Mouse (Mus musculus): ENCODE measurements at regions not wholly inside any gene's neighbourhood (a gene's known extent, or its start where the extent isn't known, plus 50 kb on each side); places are given as distances from the start of the nearest gene placed in this dataset.

DNA sequence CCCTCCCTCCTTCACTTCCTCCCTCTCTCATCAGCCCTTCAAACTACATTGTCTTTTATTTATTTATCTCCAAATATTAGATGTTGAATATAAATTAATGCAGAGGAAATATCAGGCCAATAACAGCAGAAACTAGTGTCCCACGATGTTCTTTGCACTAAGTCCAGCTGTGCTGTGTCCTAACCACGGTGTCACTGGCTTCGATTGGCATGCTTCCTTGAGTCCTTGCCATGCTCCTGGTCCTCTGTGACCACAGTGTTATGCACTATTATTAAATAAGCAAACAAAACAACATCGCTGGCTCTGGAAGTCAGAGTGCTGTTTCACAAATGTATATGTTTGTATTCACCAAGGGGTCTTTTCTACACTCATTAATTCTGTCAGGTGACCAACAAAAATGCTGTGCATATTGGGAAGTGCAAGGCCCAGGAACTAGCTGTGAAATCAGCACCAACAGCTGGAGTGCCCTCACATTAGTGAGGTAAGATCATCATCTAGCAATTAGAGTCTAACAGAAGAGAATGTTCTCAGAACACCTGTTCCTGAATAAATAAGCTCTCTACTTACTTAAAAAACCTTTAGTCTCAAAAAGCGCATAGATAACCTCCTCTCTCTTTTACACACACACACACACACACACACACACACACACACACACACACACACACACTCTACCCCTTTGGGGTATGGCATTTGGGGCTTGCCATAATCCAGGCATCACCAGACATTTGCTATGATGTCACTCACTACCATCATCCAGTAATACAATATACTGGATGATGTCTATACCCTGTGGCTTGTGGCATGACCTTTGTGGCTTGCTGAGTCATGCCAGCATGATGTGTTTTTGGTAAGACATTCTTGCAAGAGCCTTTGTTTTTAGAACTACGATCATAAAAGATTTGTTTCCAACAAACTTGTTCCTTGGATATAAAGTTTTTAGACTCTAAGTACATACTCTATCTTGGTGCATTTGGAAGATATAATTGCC is 81.9 kb upstream of the Rgs2 start:
- H3K27me3 ChIP-seq (ENCODE audit: control insufficient read depth, insufficient read depth, low read length): no peaks in the 10 kb centered on the region
- no peaks in the 10 kb centered on the region for H3K36me3 ChIP-seq (replicated peaks; ENCODE audit: control insufficient read depth, insufficient read depth, low read depth, low read length)
- H3K4me3 ChIP-seq (ENCODE audit: low read depth, low read length): no peak overlapping the region
- H3K27ac ChIP-seq (replicated peaks; ENCODE audit: low read depth, low read length): no peak overlapping the region
- H3K9me3 ChIP-seq (replicated peaks; ENCODE audit: control insufficient read depth, low read length): no peaks in the 10 kb centered on the region
- H3K9ac ChIP-seq (replicated peaks; ENCODE audit: low read length): no peak overlapping the region
- no peaks in the 10 kb centered on the region for H3K4me1 ChIP-seq (ENCODE audit: control insufficient read depth, insufficient read depth, low read length)
- ATAC-seq (replicated peaks; ENCODE audit: insufficient number of reproducible peaks, low FRiP score, low TSS enrichment, low read depth): no peak
- H3K4me2 ChIP-seq (ENCODE audit: low read depth, low read length): no peak overlapping the region
- DNase-seq (ENCODE audit: low spot score): no peak
- 86% methylated on average over 6 of the region's 6 CpGs for WGBS

DNA sequence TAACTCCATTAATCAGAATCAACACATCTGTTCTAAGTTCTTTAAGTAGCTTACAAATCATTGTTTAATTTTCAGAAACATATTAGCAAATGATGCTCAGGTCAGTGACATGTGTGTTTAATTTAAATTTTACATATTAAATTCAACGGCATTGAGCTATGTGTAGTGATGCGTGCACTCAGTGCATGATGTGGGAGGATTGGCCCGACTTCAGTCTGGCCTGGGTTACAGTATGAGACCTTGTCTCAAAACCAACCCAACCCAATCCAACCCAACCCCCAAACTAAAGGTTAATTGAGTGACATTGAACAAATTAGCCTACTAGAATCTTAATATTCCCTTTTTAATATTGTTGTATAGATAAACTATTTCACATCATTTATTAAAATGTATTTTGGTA is 75.0 kb upstream of the Rgs2 start:
- Histone ChIP-seq H3K4me1 (ENCODE audit: control insufficient read depth, insufficient read depth, low read length) (no peaks in the 10 kb centered on the region), H3K4me2 (ENCODE audit: low read depth, low read length) (no peak overlapping the region), H3K9ac (replicated peaks; ENCODE audit: low read length) (no peak overlapping the region), H3K9me3 (replicated peaks; ENCODE audit: control insufficient read depth, low read length) (no peaks in the 10 kb centered on the region), H3K27ac (replicated peaks; ENCODE audit: low read depth, low read length) (no peak overlapping the region), H3K36me3 (replicated peaks; ENCODE audit: control insufficient read depth, insufficient read depth, low read depth, low read length) (no peaks in the 10 kb centered on the region), H3K27me3 (ENCODE audit: control insufficient read depth, insufficient read depth, low read length) (no peaks in the 10 kb centered on the region), H3K4me3 (ENCODE audit: low read depth, low read length) (no peak overlapping the region)
- ATAC-seq (replicated peaks; ENCODE audit: insufficient number of reproducible peaks, low FRiP score, low TSS enrichment, low read depth) (no peak), DNase-seq (ENCODE audit: low spot score) (no peak)
- WGBS: 81% methylated on average over 3 of the region's 3 CpGs

DNA sequence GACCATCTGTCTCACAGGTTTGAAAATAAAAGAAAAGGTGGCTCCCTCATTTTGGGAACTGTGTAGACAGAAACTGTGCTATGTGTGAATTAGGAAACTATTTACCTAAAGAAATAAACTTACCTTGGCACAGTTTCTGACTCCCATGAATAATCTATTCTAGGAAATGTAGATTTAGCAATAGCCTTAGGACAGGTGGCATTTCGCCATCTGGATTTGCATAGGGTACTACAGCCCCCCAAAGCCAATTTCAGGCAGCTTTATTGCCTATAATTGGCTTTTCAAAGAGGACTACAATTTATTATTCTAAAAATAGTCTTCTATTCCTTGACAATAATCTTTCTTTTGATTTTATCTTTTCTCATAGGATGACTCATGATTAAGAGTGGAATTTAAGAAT is 74.5 kb upstream of the Rgs2 start:
- whole genome bisulfite sequencing: 84% methylated on average over 1 of the region's 1 CpGs
- no peak overlapping the region for H3K9ac ChIP-seq (replicated peaks; ENCODE audit: low read length)
- H3K4me1 ChIP-seq (ENCODE audit: control insufficient read depth, insufficient read depth, low read length): no peaks in the 10 kb centered on the region
- no peak overlapping the region for H3K4me2 ChIP-seq (ENCODE audit: low read depth, low read length)
- DNase-seq (ENCODE audit: low spot score): no peak
- no peaks in the 10 kb centered on the region for H3K9me3 ChIP-seq (replicated peaks; ENCODE audit: control insufficient read depth, low read length)
- no peaks in the 10 kb centered on the region for H3K36me3 ChIP-seq (replicated peaks; ENCODE audit: control insufficient read depth, insufficient read depth, low read depth, low read length)
- H3K27ac ChIP-seq (replicated peaks; ENCODE audit: low read depth, low read length): no peak overlapping the region
- no peak overlapping the region for H3K4me3 ChIP-seq (ENCODE audit: low read depth, low read length)
- no peaks in the 10 kb centered on the region for H3K27me3 ChIP-seq (ENCODE audit: control insufficient read depth, insufficient read depth, low read length)
- ATAC-seq (replicated peaks; ENCODE audit: insufficient number of reproducible peaks, low FRiP score, low TSS enrichment, low read depth): no peak

DNA sequence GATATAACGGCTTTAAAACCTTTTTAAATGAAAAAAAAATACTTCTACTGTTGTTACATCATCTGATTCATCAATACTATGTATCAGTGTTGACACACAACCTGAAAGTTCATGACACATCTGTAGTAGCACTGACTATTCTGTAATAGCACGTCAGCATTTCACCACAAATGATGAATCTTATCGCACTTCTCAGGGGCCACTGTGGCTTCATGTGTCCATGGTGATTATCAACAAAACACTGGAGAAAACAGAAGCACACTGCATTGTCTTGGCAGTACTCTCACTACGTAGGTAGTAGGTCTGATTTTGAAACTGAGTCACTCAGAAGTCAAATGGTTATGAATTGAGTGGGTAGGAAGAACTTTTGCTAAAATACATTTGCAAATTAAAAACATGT is 72.0 kb upstream of the Rgs2 start:
- no peaks in the 10 kb centered on the region for H3K27me3 ChIP-seq (ENCODE audit: control insufficient read depth, insufficient read depth, low read length)
- H3K27ac ChIP-seq (replicated peaks; ENCODE audit: low read depth, low read length): no peak overlapping the region
- WGBS: 83% methylated on average over 4 of the region's 4 CpGs
- H3K9me3 ChIP-seq (replicated peaks; ENCODE audit: control insufficient read depth, low read length): no peaks in the 10 kb centered on the region
- H3K36me3 ChIP-seq (replicated peaks; ENCODE audit: control insufficient read depth, insufficient read depth, low read depth, low read length): no peaks in the 10 kb centered on the region
- H3K4me2 ChIP-seq (ENCODE audit: low read depth, low read length): no peak overlapping the region
- DNase-seq (ENCODE audit: low spot score) (no peak), ATAC-seq (replicated peaks; ENCODE audit: insufficient number of reproducible peaks, low FRiP score, low TSS enrichment, low read depth) (no peak)
- no peak overlapping the region for H3K9ac ChIP-seq (replicated peaks; ENCODE audit: low read length)
- no peak overlapping the region for H3K4me3 ChIP-seq (ENCODE audit: low read depth, low read length)
- no peaks in the 10 kb centered on the region for H3K4me1 ChIP-seq (ENCODE audit: control insufficient read depth, insufficient read depth, low read length)

DNA sequence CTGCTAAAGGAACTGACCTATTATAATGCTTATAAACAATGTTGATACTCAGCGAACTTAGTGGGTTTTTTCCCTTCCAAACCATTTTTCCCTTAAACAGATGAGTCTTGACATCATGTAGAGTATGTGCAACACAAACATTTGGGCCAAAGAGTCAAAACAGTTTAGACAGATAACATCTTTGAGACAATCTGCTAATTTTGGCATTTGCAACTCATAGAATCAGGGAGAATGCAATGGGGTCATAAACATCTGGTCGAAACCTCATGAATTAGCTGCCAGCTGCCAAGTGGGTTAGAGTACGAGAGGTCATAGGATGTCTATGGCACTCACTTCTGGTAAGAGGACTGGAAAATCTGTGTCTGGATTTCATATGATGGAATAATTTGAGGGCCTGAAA is 57.3 kb upstream of the Rgs2 start:
- no peak overlapping the region for H3K9ac ChIP-seq (replicated peaks; ENCODE audit: low read length)
- H3K4me2 ChIP-seq (ENCODE audit: low read depth, low read length): no peak overlapping the region
- no peak overlapping the region for H3K4me3 ChIP-seq (ENCODE audit: low read depth, low read length)
- no peak for DNase-seq (ENCODE audit: low spot score)
- no peak for ATAC-seq (replicated peaks; ENCODE audit: insufficient number of reproducible peaks, low FRiP score, low TSS enrichment, low read depth)
- H3K36me3 ChIP-seq (replicated peaks; ENCODE audit: control insufficient read depth, insufficient read depth, low read depth, low read length): no peaks in the 10 kb centered on the region
- H3K4me1 ChIP-seq (ENCODE audit: control insufficient read depth, insufficient read depth, low read length): no peaks in the 10 kb centered on the region
- H3K9me3 ChIP-seq (replicated peaks; ENCODE audit: control insufficient read depth, low read length): no peaks in the 10 kb centered on the region
- H3K27me3 ChIP-seq (ENCODE audit: control insufficient read depth, insufficient read depth, low read length): no peaks in the 10 kb centered on the region
- H3K27ac ChIP-seq (replicated peaks; ENCODE audit: low read depth, low read length): no peak overlapping the region
- 71% methylated on average over 3 of the region's 3 CpGs for WGBS

DNA sequence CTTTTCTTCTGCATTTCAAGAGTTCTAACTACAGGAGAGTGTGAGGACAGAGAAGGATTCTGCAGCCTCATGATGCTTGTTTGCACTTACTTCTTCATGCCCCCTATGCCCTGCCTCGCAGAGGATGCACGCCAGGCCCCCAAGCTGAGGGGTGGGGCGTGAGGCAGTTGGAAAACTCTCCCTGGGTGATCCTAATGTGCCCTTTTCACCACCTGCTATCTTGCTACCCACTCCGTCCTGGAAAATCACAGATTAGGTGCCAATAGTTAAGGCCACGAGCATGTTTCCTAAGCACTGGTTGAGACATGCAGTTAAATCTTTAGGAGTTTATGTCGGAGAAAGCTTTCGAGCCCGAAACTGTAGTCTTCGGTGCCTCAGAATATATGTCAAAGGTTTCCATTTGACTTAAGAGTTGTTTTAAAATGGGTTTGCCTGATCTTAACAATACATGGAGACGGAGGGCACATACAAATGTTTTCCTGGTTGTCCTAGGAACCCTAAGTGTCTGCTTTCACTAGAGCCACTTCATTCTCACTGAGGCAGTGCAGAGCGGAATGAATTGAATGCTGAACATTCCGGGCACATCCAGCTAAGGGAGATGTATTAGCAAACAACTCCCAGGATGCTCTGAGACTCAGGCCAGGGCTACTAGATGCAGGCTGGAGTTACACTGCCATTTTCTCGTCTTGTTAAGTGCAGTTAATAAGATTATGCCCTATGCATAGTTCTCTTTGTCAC is 51.7 kb upstream of the Rgs2 start:
- H3K9ac ChIP-seq (replicated peaks; ENCODE audit: low read length): no peak overlapping the region
- H3K9me3 ChIP-seq (replicated peaks; ENCODE audit: control insufficient read depth, low read length): no peaks in the 10 kb centered on the region
- no peak overlapping the region for H3K4me3 ChIP-seq (ENCODE audit: low read depth, low read length)
- ATAC-seq (replicated peaks; ENCODE audit: insufficient number of reproducible peaks, low FRiP score, low TSS enrichment, low read depth) (0 out of 2 replicates have a peak, but pooled peaks have one; percentile 62), DNase-seq (ENCODE audit: low spot score) (no peak)
- no peaks in the 10 kb centered on the region for H3K36me3 ChIP-seq (replicated peaks; ENCODE audit: control insufficient read depth, insufficient read depth, low read depth, low read length)
- no peaks in the 10 kb centered on the region for H3K27me3 ChIP-seq (ENCODE audit: control insufficient read depth, insufficient read depth, low read length)
- no peak overlapping the region for H3K4me2 ChIP-seq (ENCODE audit: low read depth, low read length)
- H3K4me1 ChIP-seq (ENCODE audit: control insufficient read depth, insufficient read depth, low read length): no peaks in the 10 kb centered on the region
- WGBS: 80% methylated on average over 13 of the region's 13 CpGs
- no peak overlapping the region for H3K27ac ChIP-seq (replicated peaks; ENCODE audit: low read depth, low read length)
